Mouse (Mus musculus): ENCODE measurements at regions not wholly inside any gene's neighbourhood (a gene's known extent, or its start where the extent isn't known, plus 50 kb on each side); places are given as distances from the start of the nearest gene placed in this dataset.
"Not testable (repeated sequence)": the region's sequence is repeated elsewhere in the genome, so short reads cannot be mapped to it uniquely, and the experiment has no call there.

DNA sequence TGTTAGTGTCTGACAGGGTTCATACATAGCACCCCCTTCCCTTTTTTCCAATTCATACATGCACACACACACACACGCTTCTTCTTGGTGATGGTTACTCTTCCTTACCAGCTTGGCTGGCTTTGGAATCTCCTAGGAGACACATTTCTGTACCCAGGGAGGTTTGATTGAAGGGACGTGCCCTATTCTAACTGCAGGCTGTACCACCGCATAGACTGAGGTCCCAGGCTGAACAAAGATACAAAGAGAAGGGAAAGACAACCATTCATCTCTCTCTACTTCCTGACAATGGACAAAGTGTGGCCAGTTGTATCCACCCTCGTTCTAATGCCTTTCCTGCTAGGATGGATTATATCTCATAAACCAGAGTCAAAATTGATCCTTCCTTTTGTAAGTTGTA is 100.0 kb downstream of the Raet1d start:
- DNase-seq, result not testable (repeated sequence)

DNA sequence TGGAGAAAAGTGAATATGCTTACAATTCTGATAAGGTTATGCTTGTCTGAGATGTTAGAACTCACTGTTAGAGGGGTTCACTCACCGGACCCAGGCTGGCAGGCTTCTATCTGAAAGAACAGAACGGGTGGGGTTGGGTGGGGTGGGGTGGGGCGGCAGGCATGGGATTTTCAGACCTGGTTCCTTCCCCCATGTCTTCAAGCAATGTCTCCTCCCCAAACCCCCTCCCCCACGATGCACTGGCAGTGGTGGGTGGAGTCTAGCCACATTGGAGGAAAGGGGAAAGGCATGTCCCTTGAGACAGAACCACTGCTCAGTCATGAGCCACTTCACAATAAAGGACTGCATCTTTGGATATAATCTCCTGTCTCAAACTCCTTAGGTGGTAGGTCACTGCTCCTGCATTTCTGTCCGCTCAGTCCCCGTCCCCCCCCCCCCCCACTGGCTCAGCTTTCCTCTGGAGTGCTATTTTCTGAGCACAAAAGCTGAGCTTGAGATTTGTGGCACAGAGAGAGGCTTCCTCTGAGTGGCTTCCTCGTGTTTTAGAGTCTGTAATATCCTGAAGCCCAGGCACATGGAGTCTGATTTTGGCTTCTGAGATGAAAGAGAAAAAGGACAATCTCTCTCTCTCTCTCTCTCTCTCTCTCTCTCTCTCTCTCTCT is 100.6 kb downstream of the Raet1d start:
- not testable (repeated sequence) for DNase-seq

DNA sequence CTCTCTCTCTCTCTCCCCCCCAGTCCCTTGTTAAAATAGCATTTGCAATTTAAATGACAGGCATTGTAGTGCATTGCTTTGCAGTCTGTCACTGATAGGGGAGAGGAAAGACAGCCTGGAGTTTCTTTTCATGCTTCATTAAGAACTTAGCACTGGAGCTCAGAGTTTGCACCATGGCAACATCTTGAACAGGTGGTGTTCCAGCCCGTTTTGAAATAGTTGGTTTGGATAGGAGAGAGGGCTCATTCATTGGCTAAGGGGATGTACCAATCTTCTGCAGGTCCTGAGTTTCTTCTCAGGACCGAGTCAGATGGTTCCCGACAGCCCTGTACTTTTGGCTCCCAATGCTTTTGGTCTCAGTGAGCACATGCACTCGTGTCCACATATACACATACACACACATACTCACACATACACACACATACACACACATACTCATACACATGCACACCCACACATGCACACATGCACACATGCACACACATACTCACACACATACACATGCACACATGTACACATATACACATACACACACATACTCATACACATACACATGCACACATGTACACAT is 101.2 kb downstream of the Raet1d start:
- not testable (repeated sequence) for DNase-seq

DNA sequence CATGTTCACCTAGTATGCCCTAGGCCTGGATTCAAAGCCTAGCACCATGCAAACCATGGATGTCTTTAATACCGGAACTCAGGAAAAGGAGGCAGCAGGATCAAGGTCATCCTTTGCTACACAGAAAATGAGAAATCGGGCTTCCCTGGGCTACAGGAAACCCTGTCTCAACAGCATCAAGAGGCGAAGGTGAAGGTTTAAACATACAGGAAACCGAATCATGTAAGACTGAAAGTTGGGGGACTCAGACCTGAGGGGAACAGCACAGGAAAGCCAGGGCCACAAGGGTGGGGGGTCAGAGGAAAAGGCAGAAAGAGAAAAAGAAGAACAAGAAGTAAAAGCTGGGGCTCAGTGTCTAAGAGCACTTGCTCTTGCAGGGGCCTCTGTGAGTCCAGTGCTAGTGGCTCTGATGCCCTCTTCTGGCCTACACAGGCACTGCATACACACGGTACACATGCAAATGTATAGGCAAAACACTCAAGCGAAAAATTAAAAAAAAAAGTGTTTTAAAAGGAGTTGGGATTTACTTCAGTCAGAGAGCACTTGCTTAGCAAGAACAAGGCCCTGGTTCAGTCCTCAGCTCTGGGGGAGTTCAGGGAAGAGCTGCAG is 111.5 kb downstream of the Raet1d start:
- DNase-seq, result peak; percentile 19

DNA sequence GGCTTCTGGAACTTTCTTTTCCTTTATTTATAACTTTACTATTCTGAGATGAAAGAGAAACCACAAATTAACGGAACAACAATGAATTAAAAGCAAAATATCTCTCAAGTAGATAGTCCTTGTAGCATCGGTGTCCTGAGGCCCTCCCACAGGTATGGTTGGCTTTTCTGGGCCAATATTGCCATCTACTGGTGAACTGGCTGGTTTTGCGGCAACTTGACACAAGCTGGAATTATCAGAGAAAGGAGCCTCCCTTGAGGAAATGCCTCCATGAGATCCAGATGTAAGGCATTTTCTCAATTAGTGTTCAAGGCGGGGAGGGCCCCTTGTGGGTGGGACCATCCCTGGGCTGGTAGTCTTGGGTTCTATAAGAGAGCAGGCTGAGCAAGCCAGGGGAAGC is 119.5 kb downstream of the Raet1d start:
- peak; percentile 56 for DNase-seq

DNA sequence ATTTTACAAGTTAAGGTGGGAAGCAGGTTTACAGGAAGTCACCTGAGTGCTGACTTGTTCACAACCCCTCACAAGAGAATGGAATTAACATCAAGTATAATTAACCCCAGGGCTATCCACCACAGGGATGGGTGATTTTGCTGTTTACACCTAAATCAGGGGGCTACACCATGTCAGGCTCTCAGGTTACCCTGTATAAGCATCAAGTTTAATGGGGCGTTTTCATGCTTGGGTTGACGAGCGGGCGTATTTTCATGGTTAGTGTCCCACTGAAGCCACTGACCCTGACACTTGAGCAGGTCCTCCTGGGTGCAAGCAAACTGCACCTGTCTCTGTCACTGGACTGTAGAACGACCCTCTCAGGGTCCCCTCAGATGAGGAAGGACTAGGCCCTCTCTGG is 126.7 kb downstream of the Raet1d start:
- not testable (repeated sequence) for DNase-seq

DNA sequence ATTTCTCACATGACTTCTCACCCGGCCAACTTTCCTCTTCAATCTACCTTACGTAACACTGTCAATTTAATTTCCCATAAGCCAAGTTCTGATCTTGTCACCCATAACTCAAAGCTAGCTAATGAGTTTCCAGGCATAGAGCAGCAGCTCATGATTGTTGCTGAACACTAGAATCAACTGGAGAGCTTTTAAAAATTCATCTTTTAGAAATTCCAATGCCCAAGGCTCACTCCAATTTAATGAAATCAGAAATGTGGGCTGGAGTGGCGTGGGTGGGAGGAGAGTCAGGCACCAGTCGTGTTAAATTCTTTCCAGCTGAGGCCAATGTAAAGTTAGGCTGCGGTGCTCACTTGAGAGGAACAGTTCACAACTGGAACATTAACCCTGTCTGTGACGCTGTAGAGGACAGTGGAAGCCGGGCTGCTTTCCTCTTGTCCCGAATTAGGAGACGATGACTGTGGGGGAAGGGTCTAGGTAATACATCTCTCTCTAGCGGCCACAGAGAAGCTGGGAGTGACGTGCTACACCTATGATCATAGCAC is 131.5 kb downstream of the Raet1d start:
- not testable (repeated sequence) for DNase-seq

DNA sequence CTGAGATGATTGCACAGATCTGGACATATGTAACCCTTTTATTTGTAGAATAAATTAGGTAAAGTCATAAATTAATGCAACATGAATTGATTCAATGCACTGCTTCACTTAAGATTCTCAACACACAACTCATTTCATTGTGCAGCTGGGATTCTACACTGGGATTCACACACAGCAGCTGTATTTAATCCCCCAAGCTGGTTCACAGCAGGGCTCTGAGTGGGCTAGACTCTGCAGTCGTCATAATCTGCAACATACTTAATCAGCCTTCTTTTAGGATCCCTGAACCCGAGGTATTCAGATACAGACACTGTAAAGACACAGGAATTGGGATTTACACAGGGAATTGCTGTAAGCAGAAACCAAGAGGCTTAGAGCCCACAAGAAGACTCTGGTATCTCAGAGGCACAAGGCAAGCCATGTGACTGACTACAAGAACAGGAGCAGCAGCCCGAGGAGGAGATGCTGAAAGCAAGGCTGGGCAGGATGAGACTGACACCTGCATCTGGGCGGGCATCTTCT is 135.7 kb downstream of the Raet1d start:
- no peak for DNase-seq

Measured in adrenal gland, postnatal 10 days (tissue).